Mouse (Mus musculus) T-helper 17 cell (primary cell): Measurements from ENCODE around the gene Prorsd1.

ENCODE experiments used
- in situ Hi-C, 2 experiments: fragments of 300-600 bp; cut with MboI, MseI; formaldehyde crosslinking; loops; 1 replicate in 1 of 2; 2 replicates in 1 of 2; pipeline ENCODE4 v1.15.1; 2025; ENCODE audit warnings: high pct_unique_total_duplicates in 2 of 2

The Prorsd1 gene

DNA sequence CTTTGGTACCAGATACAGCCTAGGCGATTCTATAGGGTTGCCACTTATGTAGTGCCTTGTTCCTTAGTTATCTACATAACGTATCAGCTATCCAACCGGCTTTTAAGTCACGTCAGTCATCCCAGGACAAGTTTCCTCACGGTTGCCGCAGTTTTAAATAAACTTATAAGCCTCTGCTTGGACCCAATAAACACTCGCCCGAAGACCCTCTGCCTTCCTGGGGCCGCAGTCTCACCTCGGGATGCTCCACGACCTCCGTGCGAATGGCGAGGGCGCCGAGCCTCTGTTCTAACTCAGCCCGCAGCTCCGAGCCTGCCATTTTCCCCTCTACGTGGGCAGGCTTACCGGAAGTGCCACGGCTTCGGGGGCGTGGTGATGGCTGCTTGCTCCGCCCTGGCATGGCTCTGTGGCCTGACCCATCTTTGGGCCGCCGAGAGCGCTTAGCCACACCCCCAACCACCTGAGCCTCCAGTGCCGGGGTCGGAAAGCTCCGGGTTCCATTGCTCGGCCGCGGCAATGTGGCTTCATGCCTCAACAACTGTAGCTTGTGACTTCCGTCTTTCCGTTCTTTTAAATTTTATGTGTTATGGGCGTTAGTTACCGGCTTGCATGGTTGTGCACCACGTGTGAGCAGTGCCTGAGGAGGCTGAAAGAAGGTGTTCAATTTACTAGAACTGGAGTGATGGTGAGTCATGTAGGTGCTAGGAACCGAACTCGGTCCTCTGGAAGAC lies at the start of gene Prorsd1:
Gene Prorsd1, minus strand, starts transcription at position 352 of the 731 bp plus-strand sequence.
- in situ Hi-C loops: no loop called here

DNA sequence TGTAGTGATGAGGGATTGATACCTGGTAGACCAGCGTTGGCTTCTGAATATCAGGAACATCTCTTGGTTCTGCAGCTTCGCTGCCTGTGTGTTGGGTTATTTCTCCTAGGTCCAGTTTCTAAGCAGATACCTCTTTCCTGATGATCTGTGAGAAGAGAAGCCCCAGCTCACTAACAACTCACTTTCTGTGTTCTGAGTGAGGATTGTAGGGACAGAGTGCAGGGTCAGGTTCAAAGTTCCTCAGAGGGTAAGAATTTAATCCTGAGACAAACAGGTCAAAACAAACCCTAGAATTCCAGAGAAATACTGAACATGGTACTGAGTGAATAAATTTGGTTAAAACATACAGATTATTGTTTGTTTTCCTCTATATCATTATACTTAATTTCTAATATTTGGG lies 48.6 kb upstream of the Prorsd1 start:
- in situ Hi-C loops: no loop called here

DNA sequence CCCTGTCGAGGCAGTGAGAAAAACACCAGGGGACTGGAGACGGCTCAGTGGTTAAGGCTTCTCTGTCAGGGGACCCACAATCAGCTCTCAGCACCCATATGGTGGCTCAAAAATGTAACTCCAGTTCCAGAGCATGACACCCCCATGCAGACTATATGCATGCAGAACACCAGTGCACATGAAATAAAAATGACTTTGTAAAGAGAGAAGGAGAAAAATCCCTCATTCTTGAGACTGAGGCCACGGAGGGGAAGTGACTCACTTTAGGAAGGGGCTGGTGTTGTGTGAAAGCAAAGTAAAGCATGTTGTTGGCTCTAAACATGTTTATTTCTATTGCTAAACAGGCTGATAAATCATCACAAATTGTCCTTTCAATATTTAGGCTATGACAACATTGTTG lies 46.2 kb upstream of the Prorsd1 start:
- in situ Hi-C loops: no loop called here

DNA sequence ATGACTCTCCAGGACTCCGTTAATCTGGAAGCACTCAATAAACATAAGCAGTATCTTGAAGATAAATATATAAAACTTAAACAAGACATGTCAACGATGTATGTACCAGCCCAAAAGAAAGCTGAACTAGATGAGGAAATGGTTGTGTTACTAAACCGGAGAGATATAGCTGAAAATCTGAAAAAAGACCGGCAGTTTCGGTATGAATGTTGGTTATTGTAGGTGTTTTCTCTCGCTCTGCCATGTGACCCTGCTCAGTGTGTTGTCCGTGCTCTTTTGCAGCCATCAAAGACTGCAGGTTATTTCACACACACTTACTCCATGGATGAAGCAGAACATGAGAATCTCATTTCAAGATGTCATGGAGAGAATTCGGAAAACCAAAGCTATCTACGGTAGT lies 45.6 kb upstream of the Prorsd1 start:
- in situ Hi-C loops: no loop called here

DNA sequence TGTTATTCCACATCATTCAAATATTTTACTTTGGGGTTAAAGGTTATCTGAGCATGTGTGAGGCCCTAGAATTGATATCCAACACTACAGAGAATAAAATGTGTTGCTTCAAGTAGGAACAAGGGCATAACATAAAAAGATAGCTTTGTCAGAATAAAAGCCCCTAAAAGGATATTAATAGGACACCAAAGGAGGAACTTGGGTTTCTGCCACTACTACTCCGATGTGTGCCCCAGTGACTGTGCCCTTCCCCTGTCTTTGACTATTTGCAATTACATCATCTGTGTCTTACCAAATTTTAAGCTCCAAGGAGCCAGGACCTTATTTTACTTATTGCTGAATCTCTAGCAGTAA lies 34.6 kb upstream of the Prorsd1 start:
- in situ Hi-C loops: loop anchor here (5.0 to 25.0 kb wide), 4 partner anchors 143 to 638 kb away; partner anchors contain the start of genes Rtn4 (in 2 of the 2) and Pnpt1 (in 1 of the 2)

DNA sequence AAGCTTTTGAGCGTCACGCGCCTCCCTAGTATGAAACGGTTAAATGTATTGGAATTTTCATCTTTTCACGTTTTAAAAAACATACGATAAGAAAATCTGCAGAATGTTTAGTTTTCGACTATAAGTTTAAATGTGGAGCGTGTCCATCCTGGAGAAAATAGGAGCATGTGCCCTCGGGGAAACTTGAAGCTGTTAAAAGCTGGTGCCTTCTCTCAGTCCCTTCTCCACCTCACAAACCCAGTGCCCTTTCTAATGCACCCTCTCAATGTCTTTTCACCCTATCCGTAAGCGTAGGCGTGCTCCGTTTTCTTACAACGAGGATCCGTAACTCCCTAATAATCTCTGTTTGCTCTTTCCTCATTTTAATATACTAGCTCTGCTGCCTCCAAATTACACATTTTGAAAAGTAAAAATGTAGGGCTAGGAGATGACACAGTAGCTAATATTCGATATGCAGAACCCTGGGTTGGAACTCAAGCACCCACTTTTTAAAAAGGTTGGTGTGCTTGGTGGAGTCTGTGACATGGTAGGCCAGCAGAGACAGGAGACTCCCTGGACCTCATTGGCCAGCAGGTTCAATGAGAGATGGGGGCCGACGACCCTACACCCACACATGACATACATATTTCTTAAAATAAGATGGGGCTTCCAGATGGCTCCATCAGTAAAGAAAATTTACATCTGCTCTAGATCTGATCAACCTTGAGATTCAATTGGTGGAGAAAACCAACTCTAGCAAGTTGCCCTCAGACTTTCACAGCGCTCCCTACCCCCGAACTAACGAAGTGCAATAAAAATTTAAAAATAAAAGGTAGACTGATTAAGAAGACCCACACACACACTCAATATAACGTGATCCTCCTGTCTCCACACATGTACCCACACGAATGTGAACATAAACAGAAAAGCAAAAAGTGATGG lies 33.9 kb upstream of the Prorsd1 start:
- in situ Hi-C loops: loop anchor here (5.0 to 25.0 kb wide), 4 partner anchors 144 to 639 kb away; partner anchors contain the start of genes Rtn4 (in 2 of the 2) and Pnpt1 (in 1 of the 2)

DNA sequence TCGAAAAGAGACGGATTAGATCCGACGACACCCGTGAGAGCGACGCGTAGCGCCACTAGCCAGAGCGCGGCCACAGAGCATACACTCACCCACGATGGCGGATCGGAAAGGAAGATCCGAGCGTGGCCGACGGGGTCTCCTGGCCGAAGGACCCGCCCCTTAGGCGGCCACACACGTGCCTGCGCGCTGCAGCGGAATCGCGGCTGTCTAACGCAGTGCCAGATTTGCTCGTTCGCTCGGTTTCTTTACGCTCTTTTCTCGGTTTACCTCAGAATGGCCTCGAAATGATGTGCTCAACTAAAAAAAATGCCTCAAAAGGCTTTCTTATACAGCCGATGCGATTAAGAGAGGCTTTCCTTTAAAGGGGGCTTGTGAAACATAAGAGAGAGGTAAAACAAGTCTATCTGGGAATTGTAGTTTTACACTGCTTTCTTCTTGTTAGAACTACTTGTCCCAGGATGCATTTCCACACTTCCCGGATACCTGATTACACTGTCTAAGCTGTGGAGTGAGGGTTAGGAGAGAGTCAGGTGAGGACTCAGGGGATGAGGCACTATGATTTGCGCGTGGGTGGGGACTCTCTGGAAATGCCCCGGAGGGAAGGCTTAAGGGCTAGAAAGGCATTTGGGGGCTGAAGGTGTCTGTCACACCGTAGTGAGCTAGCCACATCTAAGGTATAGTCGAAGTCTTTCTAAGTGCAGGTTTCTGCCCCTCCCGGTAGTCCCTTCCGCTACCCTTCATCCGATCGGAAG lies 33.1 kb upstream of the Prorsd1 start, which contains the start of the genes Clhc1 and Rps27a:
Gene Clhc1, plus strand, starts transcription at position 199 of the 752 bp plus-strand sequence.
Gene Rps27a, minus strand, starts transcription at position 358 of the 752 bp plus-strand sequence.
- in situ Hi-C loops: loop anchor here (5.0 to 25.0 kb wide), 4 partner anchors 144 to 639 kb away; partner anchors contain the start of genes Rtn4 (in 2 of the 2) and Pnpt1 (in 1 of the 2)

DNA sequence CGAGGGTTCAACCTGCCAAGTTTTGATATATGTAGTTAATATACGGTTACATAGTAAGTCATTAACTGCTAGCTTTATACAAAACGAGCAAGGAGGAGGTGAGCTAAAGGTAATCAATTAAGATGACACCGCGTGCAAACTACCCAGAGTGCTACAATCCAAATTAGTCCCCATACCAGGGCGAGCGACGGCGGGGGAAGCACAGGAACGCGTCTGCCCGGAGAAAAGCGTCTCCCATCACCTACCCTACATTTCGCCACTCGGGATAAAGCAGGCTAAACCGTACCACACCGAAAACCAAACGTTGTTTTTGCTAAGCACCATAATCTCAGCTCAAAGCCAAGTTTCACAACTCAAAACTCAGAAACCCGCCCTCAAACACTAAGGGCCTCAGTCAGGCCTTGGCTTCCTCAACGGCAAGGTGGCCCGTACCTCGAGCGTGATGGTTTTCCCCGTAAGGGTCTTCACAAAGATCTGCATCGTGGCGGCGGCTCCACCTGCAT lies 32.5 kb upstream of the Prorsd1 start:
- in situ Hi-C loops: loop anchor here (5.0 to 25.0 kb wide), 4 partner anchors 145 to 640 kb away; partner anchors contain the start of genes Rtn4 (in 2 of the 2) and Pnpt1 (in 1 of the 2)

DNA sequence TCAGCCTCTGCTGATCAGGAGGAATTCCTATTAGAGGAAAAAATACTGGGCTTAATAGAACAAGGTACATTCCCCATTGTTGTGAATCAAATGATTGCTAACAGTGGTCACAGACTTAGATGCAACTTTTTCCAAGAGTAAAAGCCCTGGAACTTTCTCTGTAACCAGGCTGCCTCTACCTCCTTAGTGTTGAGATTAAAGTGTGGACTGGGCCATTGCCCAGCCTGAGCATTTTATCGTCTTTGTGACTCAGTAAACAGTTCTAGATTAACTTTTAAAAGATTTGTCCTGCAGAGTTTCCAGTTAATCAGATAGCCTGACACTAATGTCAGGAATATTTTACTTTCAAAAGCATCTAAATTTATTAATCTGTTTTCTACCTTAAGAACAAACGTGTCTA lies 31.9 kb upstream of the Prorsd1 start:
- in situ Hi-C loops: loop anchor here (5.0 to 25.0 kb wide), 4 partner anchors 146 to 641 kb away; partner anchors contain the start of genes Rtn4 (in 2 of the 2) and Pnpt1 (in 1 of the 2)

DNA sequence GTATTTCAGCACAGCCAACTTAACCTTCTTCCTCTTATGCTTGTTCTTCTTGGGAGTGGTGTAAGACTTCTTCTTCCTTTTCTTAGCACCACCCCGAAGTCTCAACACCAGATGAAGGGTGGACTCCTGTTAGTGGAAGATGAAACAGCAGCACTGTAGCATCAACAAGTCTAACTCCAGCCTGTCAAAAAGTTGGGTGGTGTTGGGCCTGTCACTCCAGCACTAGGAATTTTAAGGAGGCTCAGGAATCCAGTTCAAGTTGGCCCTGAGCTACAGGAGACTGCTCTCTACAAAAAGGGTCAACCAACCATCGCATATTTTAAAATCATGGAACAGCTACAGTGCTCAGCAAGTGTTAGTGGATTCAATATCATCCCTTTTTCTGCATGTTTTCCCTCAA lies 31.5 kb upstream of the Prorsd1 start:
- in situ Hi-C loops: loop anchor here (5.0 to 25.0 kb wide), 4 partner anchors 146 to 641 kb away; partner anchors contain the start of genes Rtn4 (in 2 of the 2) and Pnpt1 (in 1 of the 2)

DNA sequence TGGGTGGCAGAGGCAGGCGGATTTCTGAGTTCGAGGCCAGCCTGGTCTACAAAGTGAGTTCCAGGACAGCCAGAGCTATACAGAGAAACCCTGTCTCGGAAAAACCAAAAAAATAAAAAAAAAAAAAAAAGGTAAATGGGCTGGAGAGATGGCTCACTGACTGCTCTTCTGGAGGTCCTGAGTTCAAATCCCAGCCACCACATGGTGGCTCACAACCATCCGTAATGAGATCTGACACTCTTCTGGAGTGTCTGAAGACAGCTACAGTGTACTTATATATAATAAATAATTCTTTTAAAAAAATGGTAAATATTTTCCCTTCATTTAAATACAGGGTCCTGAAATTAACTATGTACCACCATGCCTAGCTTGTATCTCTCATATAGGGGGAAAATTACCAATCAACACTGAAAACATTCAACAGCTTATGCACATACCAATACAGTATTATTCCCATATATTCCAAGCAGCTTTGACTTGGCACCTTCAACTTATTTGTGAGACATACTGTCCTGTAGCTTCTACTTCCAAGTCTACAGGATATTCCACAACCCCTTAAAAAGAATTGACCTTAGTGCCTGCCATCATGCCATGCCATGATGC lies 30.4 kb upstream of the Prorsd1 start:
- in situ Hi-C loops: loop anchor here (5.0 to 25.0 kb wide), 4 partner anchors 147 to 642 kb away; partner anchors contain the start of genes Rtn4 (in 2 of the 2) and Pnpt1 (in 1 of the 2)

DNA sequence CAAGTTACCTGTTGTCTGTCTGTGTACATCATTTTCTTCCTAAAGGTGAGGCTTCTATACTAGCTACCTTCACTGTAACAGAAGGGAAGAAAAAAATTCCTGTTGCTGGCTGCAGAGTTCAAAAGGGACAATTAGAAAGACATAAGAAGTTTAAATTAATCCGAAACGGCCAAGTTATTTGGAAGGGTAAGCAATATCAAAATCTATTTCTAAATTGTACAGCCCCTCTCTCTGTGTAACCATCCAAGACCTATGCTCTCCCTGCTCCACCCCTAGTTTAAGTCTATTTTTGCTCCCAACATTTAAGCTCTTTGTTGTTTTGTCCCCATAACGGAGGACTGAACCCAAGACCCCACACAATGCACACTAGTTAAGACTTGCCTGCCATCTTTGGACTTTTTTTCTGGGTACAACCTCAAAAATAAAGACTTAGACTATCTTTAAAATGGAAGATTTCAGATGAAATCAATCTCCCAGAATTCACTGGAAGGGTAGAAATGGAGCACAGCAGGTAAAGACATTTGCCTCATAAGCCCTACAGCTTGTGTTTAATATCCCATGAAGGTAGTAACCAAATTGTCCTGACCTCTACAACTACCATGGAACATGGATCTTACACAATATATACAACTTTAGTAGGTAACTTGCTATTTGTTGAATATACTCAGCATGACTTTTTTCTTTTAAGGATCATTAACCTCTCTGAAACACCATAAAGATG lies 29.6 kb upstream of the Prorsd1 start:
- in situ Hi-C loops: loop anchor here (10.0 to 25.0 kb wide), 3 partner anchors 150 to 643 kb away; partner anchors contain the start of genes Pnpt1 (in 1 of the 2) and Rtn4 (in 1 of the 2)

DNA sequence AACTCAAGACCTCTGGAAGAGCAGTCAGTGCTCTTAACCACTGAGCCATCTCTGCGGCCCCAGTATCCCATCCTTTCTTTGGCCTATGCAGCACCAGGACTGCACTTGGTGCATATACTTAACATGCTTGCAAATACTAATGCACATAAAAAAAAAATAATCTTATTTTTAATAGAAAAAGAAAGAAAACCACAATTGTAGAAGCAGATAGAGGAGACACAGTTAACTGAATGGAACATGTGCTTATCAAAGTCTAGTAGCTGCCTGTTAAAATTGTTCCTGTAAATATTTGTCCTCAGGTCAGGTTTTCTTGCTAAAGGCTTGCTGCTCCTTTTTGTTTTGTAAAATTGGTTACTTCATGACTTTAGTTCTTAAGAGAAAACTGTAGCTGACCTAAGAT lies 23.4 kb upstream of the Prorsd1 start:
- in situ Hi-C loops: loop anchor here in 1 of 2 experiments (10.0 to 25.0 kb wide), 3 partner anchors 313 to 649 kb away; partner anchors contain the start of gene Pnpt1

DNA sequence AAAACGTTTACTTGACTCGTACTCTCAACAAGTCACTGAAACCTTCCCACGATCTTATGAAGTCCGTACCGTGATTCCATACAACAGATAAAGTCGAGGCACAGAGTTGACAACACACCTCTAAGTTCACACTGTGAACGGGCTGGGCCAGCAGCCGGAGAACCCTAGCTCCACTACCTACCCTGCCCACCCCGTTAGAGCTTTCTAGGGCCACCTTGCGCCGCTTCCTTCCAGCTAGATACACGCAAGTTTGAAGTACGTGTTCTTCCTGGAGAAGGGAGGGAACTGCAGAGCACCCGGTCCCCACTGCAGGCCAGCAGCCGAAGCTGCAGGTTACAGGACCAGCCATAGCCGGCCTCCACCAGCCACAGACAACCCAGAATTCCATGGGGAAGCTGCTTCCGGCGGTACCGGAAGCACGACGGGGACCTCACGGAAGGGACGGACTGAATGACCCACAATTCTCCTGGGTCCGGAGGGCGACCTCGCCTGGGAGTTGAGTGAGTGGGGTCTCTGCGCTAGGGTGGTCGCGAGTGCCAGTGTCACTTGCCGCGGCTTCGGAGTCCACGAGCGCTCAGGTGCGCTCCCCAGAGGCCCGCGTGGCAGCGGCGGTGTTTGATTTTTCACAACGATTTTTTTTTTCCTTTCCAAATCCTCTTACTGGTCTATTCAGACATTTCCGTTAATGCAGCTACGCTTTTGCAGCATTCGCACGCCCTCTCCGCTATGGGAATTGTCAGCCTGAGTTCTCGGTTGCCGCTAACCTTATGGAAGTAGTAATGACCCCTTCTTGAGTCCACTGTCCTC lies 11.4 kb upstream of the Prorsd1 start, which contains the start of gene Mtif2:
Gene Mtif2, plus strand, starts transcription at position 421 of the 807 bp plus-strand sequence.
- in situ Hi-C loops: loop anchor here in 1 of 2 experiments (25.0 kb wide), 2 partner anchors 389 to 661 kb away; partner anchors contain the start of gene Pnpt1

DNA sequence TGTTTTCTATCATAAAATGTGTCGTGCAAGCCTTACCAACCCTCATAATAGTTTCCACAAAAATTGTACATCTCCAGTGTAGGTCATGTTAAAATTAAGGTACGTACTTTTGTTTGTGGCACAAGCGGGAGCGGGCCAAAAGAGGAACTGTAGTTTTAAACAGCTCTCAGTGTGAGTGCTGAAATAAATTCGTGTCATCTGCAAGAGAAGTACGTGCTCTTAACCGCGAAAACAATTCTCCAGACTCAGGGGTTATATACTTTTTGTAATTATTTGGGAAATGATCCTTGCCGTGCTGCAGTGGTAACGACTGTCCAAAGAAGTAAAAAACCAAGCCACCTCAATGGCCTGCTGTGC lies 530 bp downstream of the Prorsd1 start:
- in situ Hi-C loops: no loop called here

DNA sequence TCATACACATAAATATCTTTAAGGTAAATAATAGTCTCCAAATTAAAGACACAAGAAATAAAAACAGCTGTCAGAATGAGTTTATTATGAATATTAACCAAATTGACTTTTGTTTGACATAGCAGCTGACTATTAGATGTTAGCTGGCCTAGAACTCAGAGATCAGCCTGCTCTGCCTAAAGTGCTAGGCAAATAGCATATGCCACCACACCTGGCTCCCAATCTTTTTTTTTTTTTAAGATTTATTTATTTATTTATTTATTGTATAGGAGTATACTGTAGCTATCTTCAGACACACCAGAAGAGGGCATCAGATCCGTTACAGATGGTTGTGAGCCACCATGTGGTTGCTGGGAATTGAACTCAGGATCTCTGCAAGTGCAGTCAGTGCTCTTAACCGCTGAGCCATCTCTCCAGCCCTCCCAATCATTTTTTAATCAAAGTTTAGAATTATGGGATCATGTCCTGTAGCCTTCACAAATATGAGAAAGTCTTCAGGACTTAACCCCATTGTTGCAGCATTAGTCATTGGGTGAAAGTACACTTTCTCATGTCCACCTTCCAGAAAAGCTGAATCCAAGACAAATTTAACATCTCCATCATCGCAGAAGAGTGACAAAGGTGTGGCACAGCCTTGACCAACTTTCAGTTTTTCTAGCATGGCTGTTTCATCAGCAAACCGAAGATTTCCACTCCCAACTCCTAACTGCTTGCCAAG lies 1.9 kb downstream of the Prorsd1 start:
- in situ Hi-C loops: no loop called here

DNA sequence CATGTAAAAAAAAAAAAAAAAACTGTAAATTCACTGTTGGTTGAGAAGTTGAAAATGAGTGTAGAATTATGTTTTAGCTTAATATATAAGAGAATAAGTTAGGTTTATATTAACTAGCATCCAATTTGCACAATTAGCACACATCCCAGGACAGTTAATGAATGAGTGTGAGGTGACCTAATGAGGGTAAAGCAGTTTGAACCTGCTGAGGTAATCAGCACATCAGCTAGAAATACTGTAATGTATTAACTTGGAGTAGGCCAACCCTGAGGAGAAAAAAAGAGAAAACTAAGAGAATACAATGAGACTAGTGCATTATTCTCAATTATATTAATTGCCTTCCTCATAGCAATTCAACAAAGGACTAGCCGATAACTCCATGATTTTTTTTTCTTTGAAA lies 5.4 kb downstream of the Prorsd1 start:
- in situ Hi-C loops: no loop called here
